Mouse (Mus musculus): ENCODE data around the gene D6Ertd527e.
A peak's percentile ranks its signal among the peaks of the same experiment; 100 is the strongest.
"Not testable (repeated sequence)": the region's sequence is repeated elsewhere in the genome, so short reads cannot be mapped to it uniquely, and the experiment has no call there.

D6Ertd527e gene

GRCm38 (mm10) chr6:87104123-87104796, at the start of gene D6Ertd527e:
D6Ertd527e (plus strand) TSS chr6:87104746.
- no peak for DNase-seq (ENCODE audit: low spot score in 2 of 2)

DNA sequence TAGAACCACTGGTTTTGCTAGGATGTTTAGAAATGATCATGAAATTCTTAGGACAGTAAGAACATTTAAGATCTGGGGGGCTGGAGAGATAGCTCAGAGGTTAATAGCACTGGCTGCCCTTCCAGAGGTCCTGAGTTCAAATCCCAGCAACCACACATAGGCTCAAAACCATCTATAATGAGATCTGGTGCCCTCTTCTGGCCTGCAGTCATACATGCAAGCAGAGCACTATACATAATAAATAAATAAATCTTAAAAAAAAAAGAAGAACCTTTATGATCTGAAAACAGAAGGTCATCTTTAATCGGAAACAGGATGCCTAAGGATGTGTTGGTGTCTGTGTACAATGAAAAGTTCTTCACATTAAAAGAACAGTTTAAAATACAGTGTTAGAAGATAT, 44.8 kb upstream of the D6Ertd527e start:
- DNase-seq (ENCODE audit: low spot score in 2 of 2), result no peak

DNA sequence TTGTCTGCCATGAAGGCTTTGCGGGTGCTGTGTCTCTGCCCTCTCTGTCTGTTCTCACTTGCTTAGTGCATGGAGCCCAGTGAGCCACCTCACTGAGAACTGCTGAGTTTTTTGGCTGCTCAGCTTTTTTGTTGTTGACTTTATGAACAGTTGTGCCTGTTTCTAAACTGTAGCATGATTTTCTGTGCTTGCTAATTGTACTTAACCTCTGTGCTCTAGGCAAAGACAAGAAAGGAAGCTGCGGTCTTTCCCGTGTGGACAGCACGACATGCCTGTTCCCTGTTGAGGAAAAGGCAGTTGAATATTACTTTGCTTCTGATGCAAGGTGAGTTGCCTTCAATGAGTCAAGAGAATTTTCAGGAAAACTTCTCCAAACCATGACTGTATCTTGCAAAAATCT, 41.0 kb upstream of the D6Ertd527e start:
- no peak for DNase-seq (ENCODE audit: low spot score in 2 of 2)

DNA sequence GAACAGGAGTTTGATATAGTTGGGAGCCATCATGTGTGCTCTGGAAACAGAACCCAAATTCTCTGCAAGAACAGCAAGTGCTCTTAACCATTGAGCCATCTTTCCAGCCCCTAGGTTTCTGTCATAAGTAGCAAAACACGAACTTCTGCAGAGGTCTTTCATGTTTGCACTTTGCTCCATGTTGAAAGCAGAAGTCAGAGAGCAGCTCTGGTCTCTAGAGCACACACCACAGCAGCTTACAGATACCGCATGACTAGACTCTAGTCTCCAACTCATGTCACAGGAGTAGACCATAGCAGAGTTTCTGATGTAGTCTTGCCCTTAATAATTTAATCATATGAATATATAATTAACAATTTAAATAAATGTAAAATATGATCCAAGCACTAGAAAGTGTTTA, 36.3 kb upstream of the D6Ertd527e start:
- DNase-seq (ENCODE audit: low spot score in 2 of 2), result no peak

DNA sequence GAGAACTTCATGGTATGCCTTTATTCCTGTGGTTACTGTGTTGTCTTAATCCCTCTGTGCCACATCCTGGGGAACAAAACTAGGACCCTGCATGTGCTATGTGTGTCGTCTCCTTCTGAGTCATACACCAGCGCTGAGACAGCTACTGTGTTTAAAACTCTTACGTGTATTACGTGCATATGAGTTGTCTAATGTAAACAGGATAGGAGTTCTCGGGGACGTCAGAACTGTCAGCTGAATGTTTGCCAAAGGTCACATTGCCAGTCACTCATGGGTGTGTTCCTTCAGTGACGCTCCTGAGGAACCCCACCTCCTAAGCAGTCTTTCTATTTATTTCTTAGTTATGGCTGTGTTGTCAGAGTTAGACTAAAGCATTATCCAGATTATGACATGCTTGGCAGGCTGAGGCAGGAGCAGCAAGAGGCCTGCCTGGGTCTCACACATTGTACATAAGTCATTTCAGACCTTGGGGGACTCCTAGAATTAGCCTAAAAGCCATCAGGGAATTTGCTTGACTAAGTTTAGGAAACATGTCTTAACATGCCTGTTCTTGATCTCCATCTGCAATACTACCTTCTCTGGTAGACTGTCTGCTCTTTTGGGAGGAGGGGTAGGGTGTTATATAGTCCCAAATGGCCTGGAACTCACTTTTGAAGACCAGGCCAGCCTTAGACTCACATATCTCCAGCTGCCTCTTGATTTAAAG, 35.2 kb upstream of the D6Ertd527e start:
- DNase-seq (ENCODE audit: low spot score in 2 of 2), result no peak

- DNase-seq (ENCODE audit: low spot score in 2 of 2), result no peak
Observed at GRCm38 (mm10) chr6:87070641-87071040, 33.9 kb upstream of the D6Ertd527e start.

GRCm38 (mm10) chr6:87072759-87073158, 31.8 kb upstream of the D6Ertd527e start:
- no peak for DNase-seq (ENCODE audit: low spot score in 2 of 2)

DNA sequence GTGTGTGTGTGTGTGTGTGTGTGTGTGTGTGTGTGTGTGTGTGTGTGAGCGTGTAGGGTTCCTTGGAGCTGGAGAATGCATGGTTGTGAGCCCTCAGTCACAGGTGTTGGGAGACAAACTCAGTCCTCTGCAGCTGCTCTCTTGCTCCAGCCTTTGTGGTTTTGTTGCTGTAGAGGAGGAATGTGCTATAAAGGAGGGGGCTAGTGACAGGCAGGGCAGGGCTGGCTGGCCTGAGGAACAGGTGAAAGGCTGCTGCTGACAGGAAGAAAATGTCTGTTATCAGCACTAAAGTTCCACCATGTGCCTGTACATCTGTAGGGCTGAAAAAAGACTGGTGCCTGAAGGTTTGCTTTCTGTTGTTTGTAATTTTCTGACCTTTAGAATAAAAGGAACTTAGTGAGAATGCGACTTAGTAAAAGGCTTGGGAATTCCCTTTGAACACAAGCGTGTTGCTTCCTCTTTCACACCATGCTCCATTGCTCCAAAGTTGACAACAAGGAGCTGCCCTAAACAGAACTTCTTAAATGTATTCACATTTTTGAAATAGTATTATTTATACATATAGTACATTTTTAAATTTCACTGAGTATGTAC, 29.4 kb upstream of the D6Ertd527e start:
- DNase-seq (ENCODE audit: low spot score in 2 of 2), result no peak

DNA sequence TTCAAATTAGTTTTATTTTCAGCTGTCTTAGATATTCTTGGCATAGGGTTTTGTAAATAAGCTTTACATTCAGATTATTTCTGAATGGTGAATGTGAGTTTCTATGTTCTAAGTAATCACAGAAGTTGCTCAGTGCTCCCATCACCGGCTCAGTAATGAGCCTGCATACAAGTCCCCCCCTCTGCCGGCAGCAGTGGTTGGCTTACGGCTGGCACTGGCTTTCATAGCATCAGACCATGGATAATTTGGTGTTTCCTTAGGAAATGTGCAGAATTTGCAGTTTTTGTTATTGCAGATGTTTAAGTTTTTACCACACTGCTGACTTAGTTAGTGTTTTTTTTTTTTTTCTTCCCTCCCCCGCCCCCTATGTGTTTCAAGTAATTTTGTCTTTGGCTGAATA, 25.1 kb upstream of the D6Ertd527e start:
- DNase-seq (ENCODE audit: low spot score in 2 of 2), result no peak

DNA sequence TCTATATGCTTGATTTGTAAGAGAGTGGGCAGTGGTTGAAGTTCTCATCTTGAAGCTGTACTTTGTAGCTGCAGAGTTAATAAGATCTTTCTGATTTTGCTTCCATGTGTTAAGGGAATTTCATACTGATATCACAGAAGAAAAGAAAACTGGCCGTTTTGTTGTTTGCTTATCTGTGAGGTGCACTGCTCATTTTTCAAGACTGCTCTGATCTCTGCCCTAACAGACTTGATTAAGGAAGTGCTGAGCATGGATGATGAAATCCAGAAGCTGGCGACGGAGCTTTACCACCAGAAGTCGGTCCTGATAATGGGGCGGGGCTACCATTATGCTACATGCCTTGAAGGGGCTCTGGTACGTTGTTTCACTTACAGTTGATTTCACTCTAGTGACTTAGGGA, 19.5 kb upstream of the D6Ertd527e start:
- no peak for DNase-seq (ENCODE audit: low spot score in 2 of 2)

GRCm38 (mm10) chr6:87088356-87088755, 16.2 kb upstream of the D6Ertd527e start:
- no peak for DNase-seq (ENCODE audit: low spot score in 2 of 2)

DNA sequence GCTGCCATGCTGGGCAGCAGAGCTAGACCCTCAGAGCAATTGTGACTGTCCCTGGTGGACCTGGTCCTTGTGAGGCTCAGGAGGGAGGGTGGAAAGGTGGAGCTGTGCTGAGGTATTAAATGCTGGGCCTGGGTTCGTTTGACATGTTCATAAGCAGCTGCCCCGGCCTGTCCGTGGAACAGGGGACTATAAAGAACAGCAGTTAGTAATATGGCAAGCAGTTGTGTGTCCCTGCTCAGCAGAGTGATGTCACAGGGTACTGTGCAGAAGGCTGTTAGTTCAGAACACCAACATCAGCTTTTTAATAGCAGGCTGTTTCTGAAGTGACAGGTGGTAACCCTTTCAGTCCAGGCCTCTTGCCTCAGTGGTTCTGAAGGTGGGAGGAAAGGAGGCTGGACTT, 13.7 kb upstream of the D6Ertd527e start:
- DNase-seq (ENCODE audit: low spot score in 2 of 2), result no peak

DNA sequence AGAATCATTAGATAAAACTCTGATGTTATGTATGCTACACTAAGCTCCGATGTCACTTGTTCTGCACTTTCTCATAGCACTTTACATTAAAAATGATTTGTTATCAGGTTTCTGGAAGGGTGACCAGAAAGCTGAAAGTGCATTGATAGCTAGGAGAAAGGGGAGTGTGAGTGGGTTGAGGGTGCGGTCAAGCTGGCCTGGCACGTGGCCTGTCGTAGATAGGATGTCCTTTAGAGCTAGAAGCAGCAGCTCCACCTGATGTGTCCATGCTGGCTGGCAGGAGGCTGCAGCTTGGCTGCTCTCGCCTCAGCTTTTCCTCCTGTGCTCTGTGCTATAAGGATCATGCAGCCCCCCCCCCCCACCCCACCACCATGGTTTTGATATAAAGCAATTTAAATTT, 12.1 kb upstream of the D6Ertd527e start:
- no peak for DNase-seq (ENCODE audit: low spot score in 2 of 2)

DNA sequence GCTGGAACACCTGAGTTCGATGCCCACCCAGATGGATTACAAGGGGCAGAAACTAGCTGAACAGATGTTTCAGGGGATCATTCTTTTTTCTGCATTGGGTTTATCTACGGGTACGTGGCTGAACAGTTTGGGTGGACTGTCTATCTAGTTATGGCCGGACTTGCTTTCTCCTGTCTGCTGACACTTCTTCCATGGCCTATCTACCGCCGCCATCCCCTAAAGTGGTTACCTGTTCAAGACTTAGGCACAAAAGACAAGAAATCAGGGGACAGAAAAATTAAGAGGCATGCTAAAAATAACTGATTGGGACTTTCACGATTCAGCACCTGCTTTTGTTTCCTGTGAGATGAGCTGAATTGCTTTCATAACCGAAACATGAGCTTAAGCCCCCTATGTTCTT, 10.9 kb upstream of the D6Ertd527e start:
- not testable (repeated sequence) for DNase-seq (ENCODE audit: low spot score in 2 of 2)

DNA sequence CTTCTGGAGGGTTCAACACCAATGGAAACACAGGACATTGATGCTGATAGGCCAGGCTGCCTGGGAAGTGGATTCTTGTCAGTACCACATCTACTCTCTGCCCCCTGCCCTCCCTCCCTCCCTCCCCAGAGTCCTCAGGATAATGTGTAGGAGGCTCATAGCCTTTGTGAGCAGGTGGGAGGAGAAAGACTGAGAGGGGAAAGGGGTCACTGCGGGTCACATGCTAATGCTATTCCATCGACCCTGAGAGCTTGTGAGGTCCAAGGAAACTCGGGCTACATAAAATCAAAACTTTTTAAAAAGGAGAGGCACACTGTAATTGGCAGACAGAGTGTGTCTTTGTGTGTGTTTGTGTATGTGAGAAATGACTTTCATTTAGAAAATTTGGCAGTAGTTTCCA, 5.3 kb upstream of the D6Ertd527e start:
- DNase-seq (ENCODE audit: low spot score in 2 of 2), result no peak

DNA sequence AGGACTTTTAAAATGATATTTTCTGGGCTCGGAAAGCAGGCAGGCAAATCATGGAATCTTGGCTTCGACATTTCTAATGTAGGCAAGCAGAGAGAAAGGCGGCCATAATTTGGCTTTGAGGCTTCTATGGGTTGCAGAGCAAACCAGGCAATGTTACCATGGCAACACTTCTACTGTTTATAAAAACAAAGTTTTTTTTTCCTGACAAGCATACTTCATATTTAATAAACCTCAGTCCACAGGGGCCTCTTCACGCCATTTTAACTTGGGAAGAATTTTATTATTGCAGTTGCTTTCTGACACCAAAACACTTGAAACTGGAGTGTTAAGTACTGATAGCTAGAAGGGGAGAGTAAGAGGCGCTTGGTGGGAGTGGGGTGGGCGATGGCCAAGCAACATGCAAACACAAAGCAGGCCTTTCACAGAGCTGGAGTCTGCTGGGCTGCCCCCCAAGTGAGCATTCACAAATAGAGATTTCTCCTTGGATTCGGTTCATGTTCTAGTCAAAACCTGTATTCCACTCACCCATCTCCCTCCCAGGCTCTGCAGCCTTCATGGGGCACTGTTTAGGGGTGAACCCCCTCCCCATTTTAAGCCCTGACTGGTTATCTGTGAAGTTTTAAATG, 4.8 kb upstream of the D6Ertd527e start:
- no peak for DNase-seq (ENCODE audit: low spot score in 2 of 2)

- DNase-seq (ENCODE audit: low spot score in 2 of 2), result no peak
Observed at GRCm38 (mm10) chr6:87100297-87101020, 4.1 kb upstream of the D6Ertd527e start.

DNA sequence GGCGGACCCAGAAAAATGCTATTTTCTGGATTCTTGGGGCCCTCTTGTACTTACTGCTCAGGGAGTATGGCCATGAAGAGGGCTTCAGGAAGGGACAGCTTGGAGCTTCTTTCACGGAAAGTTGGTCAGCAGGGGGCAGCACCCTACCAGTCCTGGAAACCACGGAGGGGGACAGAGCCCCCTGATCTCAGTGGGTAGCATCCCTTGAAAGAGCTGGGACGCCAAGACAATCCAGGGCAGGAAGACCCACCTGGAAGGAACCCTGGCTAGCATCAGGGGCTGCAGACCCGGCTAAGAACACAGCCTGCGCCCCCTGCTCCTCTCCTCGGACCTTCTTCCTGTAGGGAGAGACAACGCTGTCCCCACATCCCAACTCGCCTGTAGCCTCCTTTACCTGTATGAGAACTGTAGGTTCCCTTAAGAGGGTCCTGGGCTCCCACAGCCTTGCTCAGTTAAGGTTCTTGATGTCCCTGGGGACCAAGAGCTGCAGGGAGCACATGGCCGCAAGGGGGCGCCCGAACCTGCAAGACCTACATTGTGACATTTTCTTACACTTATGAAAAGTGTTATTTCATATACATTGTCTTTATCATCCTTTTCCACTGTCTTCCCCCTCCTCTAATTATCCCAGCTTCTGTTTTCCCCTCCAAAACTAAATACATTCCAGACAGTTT, 3.1 kb upstream of the D6Ertd527e start:
- DNase-seq (ENCODE audit: low spot score in 2 of 2), result peak; percentile 79 to 88

- DNase-seq (ENCODE audit: low spot score in 2 of 2), result no peak
Observed at GRCm38 (mm10) chr6:87101955-87102353, 2.6 kb upstream of the D6Ertd527e start.

- DNase-seq (ENCODE audit: low spot score in 2 of 2), result no peak
Observed at GRCm38 (mm10) chr6:87102421-87102911, 2.1 kb upstream of the D6Ertd527e start.

DNA sequence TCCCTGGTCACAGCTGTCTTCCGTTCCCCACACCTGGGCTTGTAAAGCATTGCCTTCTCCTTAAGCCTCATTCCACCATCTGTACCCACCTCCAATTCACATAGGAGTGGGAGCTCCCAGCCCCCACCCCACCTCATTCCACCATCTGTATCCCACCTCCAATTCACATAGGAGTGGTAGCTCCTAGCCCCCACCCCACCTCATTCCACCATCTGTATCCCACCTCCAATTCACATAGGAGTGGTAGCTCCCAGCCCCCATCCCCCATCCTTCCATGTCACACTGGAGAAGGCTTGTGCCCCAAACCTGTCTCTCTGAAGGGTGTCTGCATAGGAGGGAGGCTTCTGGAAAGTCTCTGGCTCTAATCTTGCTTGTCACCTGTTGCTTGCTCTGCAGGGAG, 1.2 kb upstream of the D6Ertd527e start:
- DNase-seq (ENCODE audit: low spot score in 2 of 2), result no peak
